Mouse (Mus musculus): Measurements from ENCODE around the gene Tjp1.

The Tjp1 gene

DNA sequence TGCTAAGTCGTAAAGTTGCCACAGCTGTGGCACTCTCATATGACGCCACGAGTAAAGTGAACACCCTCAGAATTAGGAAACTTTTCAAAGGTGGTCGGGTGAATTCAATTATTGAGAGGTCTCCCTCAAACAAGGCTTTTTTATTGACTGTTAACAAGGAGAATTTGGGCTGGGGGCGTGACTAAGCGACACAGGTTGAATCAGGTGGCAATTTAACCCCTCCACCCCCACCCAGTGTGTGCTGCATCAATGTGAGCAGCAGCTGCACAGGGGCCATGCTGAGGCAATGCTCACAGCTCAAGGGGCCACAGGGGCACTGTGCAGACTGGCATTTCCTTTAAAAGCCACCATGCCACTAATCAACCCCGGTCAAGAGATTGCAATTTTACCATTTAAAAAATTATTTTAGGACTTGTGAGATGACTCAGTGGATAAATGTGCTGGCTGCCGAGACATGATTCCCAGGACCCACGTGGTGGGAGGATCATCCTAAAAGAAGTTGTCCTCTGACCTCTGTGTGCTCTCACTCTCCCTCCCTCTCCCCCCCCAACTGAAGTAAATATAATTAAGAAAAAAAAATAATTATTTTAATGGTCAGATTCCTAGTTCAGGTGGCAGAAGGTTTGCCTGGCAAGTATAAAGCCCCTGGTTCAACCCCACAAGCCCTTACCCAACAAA is 96.4 kb downstream of the Tjp1 start:
- no peak for DNase-seq (ENCODE audit: low spot score)

- DNase-seq (ENCODE audit: low spot score), result peak; percentile 81
Observed at GRCm38 (mm10) chr7:65430401-65430800, 97.2 kb downstream of the Tjp1 start.

DNA sequence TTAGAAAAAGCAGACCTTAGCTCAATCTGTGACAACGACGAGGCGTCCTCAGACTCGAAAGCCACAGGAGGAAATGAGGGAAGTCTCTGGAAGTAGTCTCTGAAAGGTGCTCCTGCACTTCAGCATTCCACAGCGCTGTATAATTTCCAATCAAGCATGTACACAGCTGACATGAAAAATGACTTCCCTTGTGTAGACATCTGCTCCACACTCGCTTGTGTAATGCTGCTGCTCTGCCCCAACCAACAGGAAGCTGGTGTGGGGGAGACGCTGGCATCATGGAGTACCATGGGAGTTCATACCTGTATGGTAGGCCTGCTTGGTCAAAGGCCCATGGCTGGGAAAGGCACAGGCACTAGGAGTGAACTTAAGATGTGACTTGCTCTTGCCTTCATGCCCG is 103.1 kb downstream of the Tjp1 start:
- DNase-seq (ENCODE audit: low spot score), result no peak

DNA sequence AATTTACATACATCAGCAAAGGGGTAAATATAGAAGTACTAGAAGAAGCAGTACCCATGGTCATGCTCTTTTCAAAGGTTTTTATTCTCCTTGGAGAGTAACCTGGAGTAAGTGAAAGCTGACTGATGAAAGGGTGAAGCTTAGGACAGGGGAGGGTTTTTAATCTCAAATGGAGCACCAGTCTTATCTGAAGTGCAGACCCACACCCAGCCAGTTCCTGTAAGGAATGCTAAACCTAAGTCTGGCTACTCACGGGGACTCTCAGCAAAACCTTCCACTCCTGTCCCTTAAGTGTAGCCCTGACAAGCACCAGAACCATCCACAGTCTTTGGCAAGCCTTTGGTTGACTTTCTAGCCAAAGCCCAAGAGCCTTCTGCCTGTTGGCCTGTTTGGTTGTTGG is 105.1 kb downstream of the Tjp1 start:
- DNase-seq (ENCODE audit: low spot score), result no peak

DNA sequence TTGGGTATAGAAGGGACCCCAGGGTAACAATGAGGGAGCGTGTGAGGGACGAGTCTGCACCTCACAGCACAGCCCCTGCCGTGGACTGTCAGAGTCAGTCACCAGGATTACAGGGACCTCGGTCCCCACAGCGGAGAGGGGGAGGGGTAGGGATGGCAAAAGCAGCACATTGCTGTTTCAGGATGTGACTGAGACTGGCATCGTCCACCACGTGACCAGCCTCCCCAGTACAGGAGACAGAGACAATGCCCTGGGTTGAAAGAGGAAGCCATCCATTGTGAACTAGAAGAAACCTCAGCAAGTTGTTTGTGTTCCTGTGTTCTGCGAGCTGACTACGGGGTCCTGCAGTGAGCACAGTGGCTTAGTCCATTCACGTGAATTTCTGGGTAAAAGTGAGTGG is 106.1 kb downstream of the Tjp1 start:
- DNase-seq (ENCODE audit: low spot score), result peak; percentile 87

DNA sequence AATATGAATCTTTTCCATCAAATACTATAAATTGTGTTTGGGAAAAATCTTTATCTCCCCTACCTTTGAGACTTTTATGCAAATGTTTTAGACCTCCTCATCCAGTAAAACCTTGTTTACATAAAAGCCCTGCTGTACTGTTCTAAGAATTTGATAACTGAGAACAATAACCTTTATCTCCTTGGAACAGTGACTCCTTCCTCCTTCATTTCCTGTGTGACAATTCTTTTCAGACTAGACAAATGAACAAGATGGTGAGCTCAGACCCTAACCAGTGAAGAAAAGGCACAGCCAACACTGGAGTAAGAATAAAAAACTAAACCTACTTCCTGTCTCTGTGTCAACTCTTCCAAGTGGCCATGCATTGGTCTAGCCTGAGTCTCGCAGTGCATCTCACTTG is 107.7 kb downstream of the Tjp1 start:
- no peak for DNase-seq (ENCODE audit: low spot score)

- DNase-seq (ENCODE audit: low spot score), result no peak
Observed at GRCm38 (mm10) chr7:65419012-65419411, 108.6 kb downstream of the Tjp1 start.

DNA sequence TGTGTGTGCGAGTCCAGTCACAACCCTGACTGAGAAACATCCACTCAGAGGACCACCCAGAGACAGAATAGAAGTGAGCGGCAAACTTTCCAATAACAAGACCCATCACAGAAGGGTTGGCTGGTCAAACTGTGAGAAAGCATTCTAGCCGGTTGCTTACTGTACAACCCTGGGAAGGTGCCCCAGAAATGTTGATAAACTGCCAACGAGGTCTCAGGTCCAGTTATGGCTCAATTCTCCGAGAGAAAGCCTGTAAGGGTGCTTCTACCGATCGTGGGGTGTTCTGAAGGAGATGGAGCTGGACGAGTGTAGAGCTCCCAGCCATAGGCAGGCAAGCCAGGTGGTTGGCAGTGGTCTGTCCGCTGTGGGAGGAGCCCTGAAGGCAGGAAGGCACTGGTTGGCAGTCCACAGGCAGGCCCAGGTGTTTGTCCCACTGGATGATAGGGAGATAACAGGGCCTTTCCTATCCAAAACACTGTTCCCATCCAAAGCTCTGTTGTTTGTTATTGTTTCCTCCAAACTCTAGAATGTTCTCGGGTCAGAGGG is 109.1 kb downstream of the Tjp1 start:
- no peak for DNase-seq (ENCODE audit: low spot score)

DNA sequence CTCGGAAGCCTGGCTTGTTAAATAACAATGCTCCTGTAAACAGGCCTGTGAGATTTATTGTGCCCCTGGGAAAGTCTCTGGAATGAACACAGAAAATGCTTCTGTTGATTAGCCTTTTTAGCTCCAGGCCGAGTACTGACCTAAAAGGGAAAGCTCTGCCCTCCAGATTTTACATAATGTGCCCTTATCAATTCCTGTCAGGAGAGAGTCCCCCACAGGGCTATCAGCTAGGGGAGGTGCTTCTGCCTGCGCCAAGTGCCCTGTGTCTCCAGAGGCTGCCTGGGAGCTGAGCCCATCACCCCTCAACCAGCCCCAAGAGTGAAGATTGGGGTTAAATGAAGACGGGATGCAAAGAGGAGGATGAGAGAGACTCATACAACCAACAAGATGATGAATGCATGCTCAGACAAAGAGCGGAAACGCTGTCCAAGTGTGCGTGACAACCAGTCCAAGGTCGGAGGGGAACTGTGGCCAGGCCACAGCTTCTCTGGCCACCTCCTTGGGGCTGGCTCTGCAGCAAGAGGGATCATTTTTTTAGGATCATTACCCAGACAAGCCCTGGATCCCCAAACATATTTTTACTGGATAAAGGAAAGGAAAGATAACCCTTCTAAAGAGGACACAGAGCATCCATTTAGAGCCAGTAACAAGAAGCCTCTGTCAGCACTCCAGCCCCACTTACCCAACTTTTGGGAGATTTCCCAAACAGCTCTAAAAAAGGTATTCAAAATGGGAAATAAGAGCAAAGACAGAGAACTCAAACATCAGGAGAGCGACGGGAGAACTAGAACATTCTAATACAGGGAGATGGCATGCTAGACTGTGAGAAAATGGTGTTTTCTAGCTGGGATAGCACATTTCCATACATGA is 110.1 kb downstream of the Tjp1 start:
- DNase-seq (ENCODE audit: low spot score), result no peak

GRCm38 (mm10) chr7:65416506-65416905 is 111.1 kb downstream of the Tjp1 start:
- DNase-seq (ENCODE audit: low spot score), result no peak

DNA sequence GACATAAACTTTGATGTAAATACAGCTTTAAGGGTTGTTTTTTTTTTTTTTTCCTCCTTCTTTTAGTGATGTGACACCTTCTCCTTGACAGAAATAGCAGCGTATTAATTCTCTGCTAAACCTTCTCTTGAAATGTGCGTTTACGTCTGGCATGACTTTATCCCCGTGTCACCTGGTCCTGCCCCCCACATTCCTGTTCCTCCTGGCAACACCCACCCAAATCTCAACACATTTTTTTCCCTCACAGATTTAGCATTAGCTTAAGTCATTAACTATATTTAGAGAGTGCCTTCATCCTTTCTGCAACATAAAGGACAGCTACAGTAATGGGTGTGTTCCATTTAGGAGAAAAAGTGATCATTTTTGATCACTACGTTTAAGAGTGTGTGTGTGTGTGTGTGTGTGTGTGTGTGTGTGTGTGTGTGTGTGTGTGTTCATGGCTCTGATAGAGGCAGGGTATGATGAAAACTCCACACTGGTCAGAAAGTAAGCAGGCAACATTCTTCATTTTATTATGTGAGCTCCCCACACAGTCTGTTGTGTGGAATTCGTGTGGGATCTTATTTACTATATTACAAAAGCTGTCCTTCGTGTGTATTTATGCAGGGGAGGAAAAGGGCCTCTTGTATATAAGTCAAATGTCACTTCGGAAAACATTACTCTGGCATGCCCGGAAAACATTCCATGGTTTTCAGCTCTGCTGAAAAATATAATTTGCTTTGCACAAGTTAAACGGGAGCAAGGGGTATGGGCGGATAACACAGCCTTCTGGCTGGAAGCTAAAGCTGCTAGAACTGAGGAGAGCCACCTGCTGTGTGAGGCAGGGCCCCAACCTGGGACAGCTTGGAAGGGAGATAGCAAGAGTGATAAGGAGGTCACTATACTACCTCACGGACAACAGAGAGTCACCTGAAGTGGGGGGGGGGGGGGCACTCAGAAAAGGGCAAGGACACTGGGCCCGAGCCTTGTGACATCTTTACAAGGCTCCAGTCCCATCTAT is 113.3 kb downstream of the Tjp1 start:
- DNase-seq (ENCODE audit: low spot score), result no peak

DNA sequence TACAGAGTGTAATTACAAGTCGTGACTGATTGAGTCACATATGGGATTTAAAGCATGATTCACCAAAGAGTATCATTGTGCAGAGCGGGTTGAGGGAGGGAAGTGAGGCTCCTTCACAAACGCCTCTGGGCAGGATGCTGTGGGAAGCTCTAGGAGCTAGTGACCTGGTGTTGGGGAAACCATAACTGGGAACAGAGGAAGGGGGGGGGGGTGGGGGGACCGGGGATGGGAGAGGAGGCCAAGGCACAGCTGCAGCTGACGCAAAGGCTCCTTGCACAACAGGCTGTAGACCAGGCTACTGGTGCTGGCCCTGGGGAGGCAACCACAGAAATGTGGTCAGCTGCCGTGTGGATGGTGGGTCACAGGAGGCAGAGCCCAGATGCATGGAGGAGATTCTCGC is 116.9 kb downstream of the Tjp1 start:
- no peak for DNase-seq (ENCODE audit: low spot score)

DNA sequence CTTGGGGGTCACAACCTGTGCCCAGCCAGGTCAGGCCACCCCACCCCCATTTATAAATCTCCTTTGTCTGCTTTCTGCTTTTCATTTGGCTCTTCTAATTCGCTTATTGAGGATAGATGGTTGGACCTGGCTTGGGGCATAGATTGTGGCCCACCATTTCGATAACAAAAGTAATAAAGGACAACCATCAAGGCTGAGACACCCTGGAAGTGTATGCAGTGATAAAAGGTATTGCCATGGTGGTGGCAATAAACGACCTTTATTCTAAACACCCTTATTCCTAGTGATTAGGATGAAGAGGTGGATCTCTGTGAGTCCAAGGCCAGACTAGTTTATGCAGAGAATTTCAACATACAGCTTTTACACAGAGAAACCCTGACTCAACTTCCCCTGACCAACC is 121.2 kb downstream of the Tjp1 start:
- no peak for DNase-seq (ENCODE audit: low spot score)

DNA sequence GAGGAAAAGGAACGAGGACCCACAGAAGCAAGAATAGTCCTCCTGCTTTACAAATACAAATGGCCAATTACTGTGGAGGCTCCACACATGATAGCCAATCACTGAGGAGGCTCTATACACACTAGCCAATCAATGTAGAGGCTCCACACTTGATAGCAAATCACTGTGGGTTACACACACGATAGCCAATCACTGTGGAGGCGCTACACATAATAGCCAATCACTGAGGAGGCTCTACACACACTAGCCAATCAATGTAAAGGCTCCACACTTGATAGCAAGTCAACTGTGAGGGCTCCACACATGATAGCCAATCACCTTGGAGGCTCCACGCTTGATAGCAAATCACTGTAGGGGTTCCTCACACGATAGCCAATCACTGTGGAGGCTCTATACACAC is 125.1 kb downstream of the Tjp1 start:
- DNase-seq (ENCODE audit: low spot score), result no peak

DNA sequence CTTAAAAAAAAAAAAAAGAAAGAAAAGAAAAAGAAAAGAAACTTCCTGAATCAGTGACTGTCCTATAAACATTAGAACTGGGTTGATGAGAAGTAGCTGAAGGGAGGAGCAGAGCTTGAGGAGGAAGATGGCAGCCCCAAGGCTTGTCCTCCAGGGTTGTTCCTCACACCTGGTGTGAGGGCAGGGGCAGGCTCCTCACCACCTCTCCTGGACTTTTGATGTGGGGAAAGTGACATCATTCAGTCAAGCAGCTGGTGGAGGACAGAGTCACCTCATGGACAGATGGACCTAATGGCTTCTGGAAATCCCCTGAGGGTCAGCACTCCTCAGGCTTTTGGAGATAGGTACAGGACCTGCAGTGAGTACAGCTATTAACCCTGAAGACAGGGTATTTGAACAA is 126.0 kb downstream of the Tjp1 start:
- no peak for DNase-seq (ENCODE audit: low spot score)

GRCm38 (mm10) chr7:65395891-65396290 is 131.7 kb downstream of the Tjp1 start:
- no peak for DNase-seq (ENCODE audit: low spot score)

- no peak for DNase-seq (ENCODE audit: low spot score)
Observed at GRCm38 (mm10) chr7:65395166-65395565, 132.4 kb downstream of the Tjp1 start.

GRCm38 (mm10) chr7:65394672-65395071 is 132.9 kb downstream of the Tjp1 start:
- no peak for DNase-seq (ENCODE audit: low spot score)

GRCm38 (mm10) chr7:65393704-65394452 is 133.7 kb downstream of the Tjp1 start:
- no peak for DNase-seq (ENCODE audit: low spot score)

- no peak for DNase-seq (ENCODE audit: low spot score)
Observed at GRCm38 (mm10) chr7:65392986-65393385, 134.6 kb downstream of the Tjp1 start.

- no peak for DNase-seq (ENCODE audit: low spot score)
Observed at GRCm38 (mm10) chr7:65389539-65389938, 138.0 kb downstream of the Tjp1 start.
